Mouse (Mus musculus) olfactory bulb, adult 2 months (tissue): ENCODE data around the gene Hnf4a.

ENCODE experiments used
- CTCF ChIP-seq: fragments of 200-500 bp; IDR thresholded peaks from 2 replicates; pipeline ENCODE4 v1.5.1; 2012; ENCODE audit warnings: low read depth, mild to moderate bottlenecking, low read length, moderate library complexity; ENCODE audit not compliant: insufficient read depth
- POLR2A ChIP-seq: fragments of 200-500 bp; IDR thresholded peaks from 2 replicates; pipeline ENCODE4 v1.6.1; 2012; ENCODE audit warnings: mild to moderate bottlenecking, low read depth, low read length, moderate library complexity; ENCODE audit not compliant: insufficient read depth

GRCm38 (mm10) chr2:163490656-163491055 lies 16.0 kb upstream of the Hnf4a start:
- no peak for TF ChIP-seq POLR2A
- no peak for TF ChIP-seq CTCF
